Mouse (Mus musculus) yolk sac, embryonic 10.5 days (tissue): ENCODE data around the gene Svip.

Experiments used
- DNase-seq: peaks from one replicate; pipeline ENCODE4 v3.0.0-alpha.2; 2017; ENCODE audit warnings: low spot score

Gene Svip

GRCm38 (mm10) chr7:51962219-51962952 is 43.4 kb downstream of the Svip start:
- no peak for DNase-seq

GRCm38 (mm10) chr7:51960698-51961374 is 45.0 kb downstream of the Svip start:
- no peak for DNase-seq

- no peak for DNase-seq
These were observed 48.1 kb downstream of the Svip start for GRCm38 (mm10) chr7:51957766-51958165.

- no peak for DNase-seq
These were observed 50.3 kb downstream of the Svip start for GRCm38 (mm10) chr7:51955424-51956041.
